Mouse (Mus musculus): ENCODE measurements around the gene Plekhh2.

DNA sequence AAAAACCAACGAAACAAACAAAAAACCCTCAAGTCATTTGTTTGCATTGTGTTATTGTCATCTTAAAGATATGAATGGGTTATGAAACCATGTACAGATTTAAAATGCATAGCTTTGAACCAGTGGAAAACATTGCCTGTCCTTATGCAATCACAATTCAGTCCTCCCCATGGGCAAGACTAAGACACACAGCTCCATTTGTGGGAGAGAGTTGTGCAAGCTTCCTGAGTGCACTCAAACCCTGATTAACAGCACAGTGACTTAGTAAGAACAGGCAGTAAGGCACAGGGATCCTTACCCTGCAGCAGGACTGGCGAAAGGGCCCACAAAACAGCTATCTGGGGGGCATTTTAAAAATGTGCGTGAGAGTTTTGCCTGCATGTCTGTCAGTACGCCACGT, 34.5 kb upstream of the Plekhh2 start:
- TF ChIP-seq ELF1 (IDR thresholded peaks at IDR 0.05; ENCODE audit: low read depth, low read length) = no peak
- no peak for TF ChIP-seq CHD2 (IDR thresholded peaks at IDR 0.05; ENCODE audit: low read length)
- no peak for TF ChIP-seq CTCF (IDR thresholded peaks at IDR 0.05 in 2 of 3, conservative IDR thresholded peaks at IDR 0.05 in 1 of 3; ENCODE audit: control insufficient read depth in 1 of 3, insufficient read depth in 1 of 3, low read depth in 2 of 3, low read length in 3 of 3, poor library complexity in 1 of 3, severe bottlenecking in 1 of 3)
- TF ChIP-seq HCFC1 (IDR thresholded peaks at IDR 0.05; ENCODE audit: low read depth, low read length) = no peak
- no peak for TF ChIP-seq MEF2A (IDR thresholded peaks at IDR 0.05; ENCODE audit: extremely low read depth, insufficient replicate concordance, low read depth, low read length, poor library complexity, severe bottlenecking)

All from MEL (cell line).